Mouse (Mus musculus) limb, embryonic 14.5 days (tissue): ENCODE measurements at regions not wholly inside any gene's neighbourhood (a gene's known extent, or its start where the extent isn't known, plus 50 kb on each side); places are given as distances from the start of the nearest gene placed in this dataset.

Source experiments
- ATAC-seq: fragments of 200-750 bp; cut with Nextera tagmentation; 2 replicates; pipeline ENCODE4 v1.8.0; 2017; ENCODE audit warnings: low read depth, moderate number of reproducible peaks, moderate TSS enrichment; ENCODE audit not compliant: low FRiP score
- DNase-seq: peaks from one replicate; pipeline ENCODE4 v3.0.0-alpha.2; 2015; ENCODE audit warnings: low spot score
- H3K27ac ChIP-seq: fragments of 300-500 bp; sonication (generic); replicated peaks from 2 replicates; pipeline ENCODE4 v1.5.1; 2014; ENCODE audit warnings: low read depth, mild to moderate bottlenecking, low read length, moderate library complexity, mixed read lengths
- H3K27me3 ChIP-seq: fragments of 300-500 bp; sonication (generic); 2 replicates; pipeline ENCODE4 v1.6.1; 2014; ENCODE audit warnings: low read length, mixed read lengths; ENCODE audit not compliant: control insufficient read depth, insufficient read depth
- H3K36me3 ChIP-seq: fragments of 300-500 bp; sonication (generic); 2 replicates; pipeline ENCODE4 v1.6.1; 2014; ENCODE audit warnings: mild to moderate bottlenecking, low read length, moderate library complexity, mixed read lengths; ENCODE audit not compliant: control insufficient read depth, insufficient read depth
- H3K4me1 ChIP-seq: fragments of 300-500 bp; sonication (generic); 2 replicates; pipeline ENCODE4 v1.6.1; 2014; ENCODE audit warnings: antibody characterized with exemption, low read length, mixed read lengths; ENCODE audit not compliant: control insufficient read depth, insufficient read depth
- H3K4me2 ChIP-seq: fragments of 300-500 bp; sonication (generic); replicated peaks from 2 replicates; pipeline ENCODE4 v1.6.1; 2014; ENCODE audit warnings: low read depth, mild to moderate bottlenecking, low read length, moderate library complexity; ENCODE audit not compliant: severe bottlenecking
- H3K4me3 ChIP-seq: fragments of 300-500 bp; sonication (generic); replicated peaks from 2 replicates; pipeline ENCODE4 v1.5.1; 2014; ENCODE audit warnings: low read length
- H3K9ac ChIP-seq: fragments of 300-500 bp; sonication (generic); 2 replicates; pipeline ENCODE4 v1.6.1; 2014; ENCODE audit warnings: mild to moderate bottlenecking, low read depth, low read length, moderate library complexity; ENCODE audit not compliant: severe bottlenecking
- H3K9me3 ChIP-seq: fragments of 300-500 bp; sonication (generic); 2 replicates; pipeline ENCODE4 v1.6.1; 2016; ENCODE audit warnings: low read length; ENCODE audit not compliant: control insufficient read depth
- POLR2A ChIP-seq: fragments of 200-500 bp; IDR thresholded peaks from 2 replicates; pipeline ENCODE4 v1.8.0; 2012; ENCODE audit warnings: inconsistent platforms, mild to moderate bottlenecking, moderate library complexity, borderline replicate concordance; ENCODE audit not compliant: insufficient read depth, insufficient read length; ENCODE audit errors: extremely low read depth
- WGBS: fragments of 180-500 bp; shearing (Covaris S2); extraction: QIAGEN DNeasy Blood & Tissue Kit; methylation state at CpG from one replicate; pipeline ENCODE4 v1.1.7; 2014; 5-methylcytosine and 5-hydroxymethylcytosine counted together

DNA sequence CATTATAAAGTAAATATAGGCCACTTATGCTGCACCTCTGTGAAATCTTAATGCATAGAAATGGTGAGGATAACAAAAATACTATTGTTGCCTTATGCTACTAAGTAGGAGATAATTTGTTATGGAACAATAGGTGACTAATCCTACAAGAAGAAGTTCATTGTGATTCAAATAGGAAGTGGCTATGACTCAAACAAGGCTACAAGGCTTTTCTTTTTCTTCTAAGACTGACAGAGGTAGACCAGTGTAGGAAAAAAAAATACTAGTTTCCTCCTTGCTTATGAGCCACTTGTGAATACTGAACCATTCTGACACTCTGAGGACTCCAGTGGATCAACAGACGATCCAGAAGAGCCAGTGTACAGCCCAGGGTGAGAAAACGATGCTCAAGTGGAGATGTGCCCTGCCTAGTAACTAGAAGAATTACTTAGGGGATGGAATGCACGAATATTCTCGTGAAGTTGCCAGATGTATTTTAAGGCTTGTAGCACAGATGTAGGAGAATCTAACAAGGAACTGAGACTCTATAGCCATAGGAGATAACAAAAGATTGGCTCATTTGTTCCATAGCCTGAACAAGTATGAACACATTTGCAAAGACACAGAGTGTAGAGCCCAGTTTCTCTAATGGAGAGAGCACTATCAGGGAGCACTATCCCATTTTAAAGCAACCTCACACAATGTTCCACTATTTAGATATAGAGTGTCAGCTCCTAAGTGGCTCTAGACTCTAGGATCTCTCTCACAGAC lies 60.3 kb downstream of the Fzd1 start:
- H3K27ac ChIP-seq, result no peak overlapping the region
- no peak overlapping the region for H3K4me3 ChIP-seq
- DNase-seq (no peak), ATAC-seq (no peak)
- no peaks in the 10 kb centered on the region for H3K27me3 ChIP-seq
- no peak for TF ChIP-seq POLR2A
- no peaks in the 10 kb centered on the region for H3K36me3 ChIP-seq
- 75% methylated on average over 4 of the region's 4 CpGs for WGBS
- H3K9me3 ChIP-seq, result no peaks in the 10 kb centered on the region
- no peak overlapping the region for H3K9ac ChIP-seq
- H3K4me2 ChIP-seq, result no peak overlapping the region
- no peaks in the 10 kb centered on the region for H3K4me1 ChIP-seq

DNA sequence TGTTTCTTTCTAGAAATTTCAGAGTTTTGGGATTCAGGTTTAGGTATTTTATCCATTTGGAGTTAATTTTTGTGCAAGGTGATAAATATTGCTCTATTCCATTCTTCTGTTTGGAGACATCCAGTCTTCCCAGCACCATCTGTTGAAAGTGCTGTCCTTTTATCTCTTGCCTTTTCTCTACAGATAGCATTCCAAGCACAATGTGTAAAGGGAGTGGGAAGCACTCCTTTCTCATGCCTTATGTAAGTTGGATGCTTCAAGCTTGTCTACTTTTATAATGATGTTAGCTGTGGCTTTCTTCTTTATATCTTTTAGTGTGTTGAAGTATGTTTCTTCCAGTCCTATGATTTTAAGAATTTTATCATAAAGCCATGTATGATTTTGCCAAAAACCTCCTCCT lies 61.1 kb downstream of the Fzd1 start:
- DNase-seq (no peak), ATAC-seq (no peak)
- Histone ChIP-seq H3K27ac (no peak overlapping the region), H3K36me3 (no peaks in the 10 kb centered on the region), H3K9me3 (no peaks in the 10 kb centered on the region), H3K4me3 (no peak overlapping the region), H3K4me2 (no peak overlapping the region), H3K9ac (no peak overlapping the region), H3K27me3 (no peaks in the 10 kb centered on the region), H3K4me1 (no peaks in the 10 kb centered on the region)
- no peak for TF ChIP-seq POLR2A

GRCm38 (mm10) chr5:4689130-4689529 lies 68.7 kb downstream of the Fzd1 start:
- Histone ChIP-seq H3K4me2 (no peak overlapping the region), H3K9ac (no peak overlapping the region), H3K27ac (no peak overlapping the region), H3K9me3 (no peaks in the 10 kb centered on the region), H3K4me1 (no peaks in the 10 kb centered on the region), H3K27me3 (no peaks in the 10 kb centered on the region), H3K36me3 (no peaks in the 10 kb centered on the region), H3K4me3 (no peak overlapping the region)
- WGBS, result 82% methylated on average over 2 of the region's 2 CpGs
- no peak for TF ChIP-seq POLR2A
- no peak for ATAC-seq
- no peak for DNase-seq

GRCm38 (mm10) chr5:4675316-4675715 lies 82.5 kb downstream of the Fzd1 start:
- no peak for TF ChIP-seq POLR2A
- Histone ChIP-seq H3K27ac (no peak overlapping the region), H3K4me1 (no peaks in the 10 kb centered on the region), H3K9me3 (no peaks in the 10 kb centered on the region), H3K36me3 (no peaks in the 10 kb centered on the region), H3K9ac (no peak overlapping the region), H3K27me3 (no peaks in the 10 kb centered on the region), H3K4me3 (no peak overlapping the region), H3K4me2 (no peak overlapping the region)
- WGBS, result 88% methylated on average over 2 of the region's 2 CpGs
- ATAC-seq (no peak), DNase-seq (no peak)

DNA sequence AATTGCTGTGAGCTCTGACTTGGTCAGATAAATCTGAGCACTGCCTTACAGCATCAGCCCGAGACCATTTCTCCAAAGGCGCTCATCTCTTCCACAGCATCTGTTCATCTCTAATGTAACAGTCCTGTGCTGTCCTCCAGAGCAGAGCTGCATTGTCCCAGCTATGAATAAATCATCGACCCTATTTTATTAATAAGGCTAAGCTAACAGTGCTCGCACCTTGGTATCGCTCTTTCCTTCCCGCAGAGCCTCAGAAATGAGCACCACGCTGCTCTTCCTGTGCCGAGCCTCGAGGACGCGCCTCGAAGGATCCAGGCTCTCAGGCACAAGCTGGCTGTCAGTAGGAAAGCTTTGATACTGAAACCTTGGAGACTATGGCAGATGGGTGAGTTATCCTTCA lies 91.5 kb downstream of the Fzd1 start:
- H3K4me3 ChIP-seq, result no peak overlapping the region
- no peak for ATAC-seq
- no peaks in the 10 kb centered on the region for H3K36me3 ChIP-seq
- 75% methylated on average over 12 of the region's 12 CpGs for WGBS
- peaks cover 18% of the 10 kb centered on the region for H3K4me1 ChIP-seq
- no peak for TF ChIP-seq POLR2A
- no peaks in the 10 kb centered on the region for H3K27me3 ChIP-seq
- DNase-seq, result no peak
- H3K9ac ChIP-seq, result no peak overlapping the region
- H3K4me2 ChIP-seq, result no peak overlapping the region
- no peak overlapping the region for H3K27ac ChIP-seq
- H3K9me3 ChIP-seq, result no peaks in the 10 kb centered on the region
